Mouse (Mus musculus) macrophage (primary cell): Measurements from ENCODE around the gene Pxn. TPM values are rescaled to one million over a fixed set of nuclear protein-coding genes. Genes with fewer than 3 reads are reported as not detected.

Source experiments
- polyA plus RNA-seq: library from polyadenylated mRNA; stranded (reverse); fragments of 250-400 nt; gene quantifications from 3 replicates; pipeline ENCODE4 v1.2.4, GENCODE M21; 2018; ENCODE audit warnings: inconsistent platforms

The Pxn gene
- polyA plus RNA-seq, 1 experiment from 2014 or later: 48.5 TPM

Other genes starting within 250 kb of the Pxn start
- gene Rnf10, start 233.8 kb upstream of the Pxn start, polyA plus RNA-seq: 89.0 to 101 TPM (median 92.8 TPM) in 3 replicates
- gene Coq5, start 227.0 kb upstream of the Pxn start, polyA plus RNA-seq: 22.6 to 29.0 TPM (median 22.8 TPM) in 3 replicates
- gene Dynll1, start 205.7 kb upstream of the Pxn start, polyA plus RNA-seq: 156 to 244 TPM (median 202 TPM) in 3 replicates
- 61.4 to 98.7 TPM (median 76.4 TPM) in 3 replicates for gene Srsf9, start 179.5 kb upstream of the Pxn start, polyA plus RNA-seq
- gene Gatc, start 165.5 kb upstream of the Pxn start, polyA plus RNA-seq: 23.7 to 43.8 TPM (median 24.3 TPM) in 3 replicates
- 36.6 to 91.2 TPM (median 78.9 TPM) in 3 replicates for gene Triap1, start 165.5 kb upstream of the Pxn start, polyA plus RNA-seq
- gene Cox6a1, start 157.7 kb upstream of the Pxn start, polyA plus RNA-seq: 268 to 413 TPM (median 344 TPM) in 3 replicates
- not detected in 3 replicates for gene Msi1, start 77.1 kb upstream of the Pxn start, polyA plus RNA-seq
- not detected in 3 replicates for gene Pla2g1b, start 40.4 kb upstream of the Pxn start, polyA plus RNA-seq
- gene Sirt4, start 22.0 kb upstream of the Pxn start, polyA plus RNA-seq: 6.7 to 11.2 TPM (median 7.2 TPM) in 3 replicates
- 520 to 1,272 TPM (median 1,219 TPM) in 3 replicates for gene Rplp0, start 52.8 kb downstream of the Pxn start, polyA plus RNA-seq
- gene Gcn1l1, start 58.6 kb downstream of the Pxn start, polyA plus RNA-seq: 12.9 to 25.7 TPM (median 22.1 TPM) in 3 replicates
- 53.2 to 67.5 TPM (median 59.0 TPM) in 3 replicates for gene Rab35, start 125.2 kb downstream of the Pxn start, polyA plus RNA-seq
- gene Bicdl1, start 224.9 kb downstream of the Pxn start, polyA plus RNA-seq: 2.0 to 3.9 TPM (median 2.5 TPM) in 3 replicates